Mouse (Mus musculus) gastrocnemius, postnatal 25 days (tissue): ENCODE results near the gene Cdyl. TPM values are rescaled to one million over a fixed set of nuclear protein-coding genes. Genes with fewer than 3 reads are reported as not detected.

Experiments
- DNase-seq: peaks from one replicate; pipeline ENCODE4 v3.0.0; 2022
- total RNA-seq, 2 experiments: library from RNA; stranded (reverse); gene quantifications; 1 replicate in 1 of 2; 2 replicates in 1 of 2; pipeline ENCODE4 v1.2.3; 2021

Cdyl gene
- total RNA-seq, 2 experiments from 2014 or later, result 6.2 to 7.7 TPM

GRCm38 (mm10) chr13:35756393-35757338, 97.0 kb downstream of the Cdyl start:
- no peak for DNase-seq

DNA sequence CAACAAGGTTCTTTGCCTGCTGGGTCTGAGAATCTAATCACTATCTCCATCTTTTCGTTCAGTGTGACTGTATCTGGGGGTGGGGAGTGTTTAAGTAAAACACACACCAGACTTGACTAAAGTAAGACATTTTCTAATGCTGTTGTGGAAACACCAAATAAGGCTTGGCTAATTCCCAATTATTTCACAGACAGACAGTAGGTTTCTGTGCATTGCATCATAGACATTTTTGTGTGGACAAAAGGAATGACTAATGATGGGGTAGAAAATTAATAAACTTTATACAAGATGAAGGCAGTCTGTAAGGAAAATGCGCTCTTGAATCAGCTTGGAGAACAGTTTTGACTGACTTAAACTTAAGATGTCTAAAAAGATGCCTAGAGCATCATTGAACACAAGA, 100.7 kb downstream of the Cdyl start:
- no peak for DNase-seq

DNA sequence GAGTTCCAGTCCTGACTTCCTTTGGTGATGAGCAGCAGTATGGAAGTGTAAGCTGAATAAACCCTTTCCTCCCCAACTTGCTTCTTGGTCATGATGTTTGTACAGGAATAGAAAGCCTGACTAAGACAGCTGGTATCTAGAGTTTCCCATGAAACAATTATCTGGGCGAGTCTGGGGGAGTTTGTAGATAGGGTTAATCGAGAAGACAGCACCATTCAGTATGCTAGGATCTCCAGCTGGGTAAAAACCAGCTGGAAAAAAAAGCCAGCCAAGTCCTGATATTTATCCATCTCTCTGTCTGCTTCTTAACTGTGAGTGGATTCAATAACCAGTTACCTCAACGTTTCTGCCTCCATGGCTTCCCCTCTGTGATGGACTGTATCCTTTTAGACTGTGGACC, 104.9 kb downstream of the Cdyl start:
- DNase-seq, result no peak

- DNase-seq, result no peak
These were observed 106.2 kb downstream of the Cdyl start for GRCm38 (mm10) chr13:35765817-35766216.

DNA sequence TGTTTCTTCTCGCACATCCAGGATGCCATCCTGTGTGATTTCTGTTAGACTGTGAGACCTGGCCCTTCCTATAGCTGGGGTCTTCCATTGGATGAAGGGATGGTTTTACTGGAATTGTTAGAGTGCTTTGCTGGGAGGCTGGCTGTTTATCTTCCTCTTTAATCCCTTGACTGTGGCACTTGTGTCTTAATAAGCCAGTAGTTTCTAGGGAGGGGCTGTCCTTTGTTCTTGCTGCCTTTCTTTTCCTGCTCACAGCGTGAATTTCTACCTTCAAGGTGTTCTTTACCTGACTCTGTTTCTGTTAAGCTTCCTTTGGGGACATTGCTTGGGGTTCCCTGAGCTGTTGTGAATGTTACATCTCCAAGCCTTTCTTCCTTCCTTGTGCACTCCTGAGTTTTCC, 110.0 kb downstream of the Cdyl start:
- no peak for DNase-seq

DNA sequence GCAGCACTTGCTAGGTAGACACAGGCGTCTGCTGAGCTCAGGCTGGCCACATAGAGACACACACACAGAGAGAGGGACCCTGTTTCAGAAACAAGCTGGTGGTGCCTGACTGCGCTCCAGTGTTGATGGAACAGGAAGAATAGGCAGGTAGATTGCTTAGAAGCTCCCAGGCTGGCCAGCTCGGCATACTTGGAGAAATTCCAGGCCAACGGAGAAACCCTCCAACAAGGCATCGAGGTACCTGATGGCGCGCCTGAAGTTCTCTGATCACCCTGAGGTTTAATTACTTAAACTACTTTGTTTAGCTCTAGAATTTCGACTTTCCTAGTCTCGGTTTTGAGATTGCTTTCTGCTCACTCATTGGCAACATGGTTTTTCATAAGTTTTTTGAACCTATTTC, 110.8 kb downstream of the Cdyl start:
- no peak for DNase-seq

DNA sequence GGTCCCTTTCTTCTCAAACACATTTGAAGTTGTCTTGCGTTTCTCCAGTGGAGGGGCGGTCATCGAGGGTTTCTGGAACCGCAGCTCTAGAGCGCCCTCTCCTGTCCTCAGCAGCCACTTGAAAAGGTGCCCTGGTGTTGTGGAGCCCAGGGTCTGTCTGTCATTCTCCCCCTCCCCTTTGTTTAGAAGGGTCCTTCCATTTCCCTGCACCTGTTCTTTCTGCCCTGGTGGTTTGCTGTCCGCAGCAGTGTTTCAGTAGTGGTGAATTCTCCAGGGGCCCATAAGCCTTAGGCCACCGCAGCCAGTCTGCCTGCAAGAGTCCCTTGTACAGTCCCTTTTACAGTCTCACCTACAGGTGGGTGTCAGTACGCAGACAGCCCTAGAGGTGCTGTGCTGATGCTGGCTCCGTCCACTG, 112.3 kb downstream of the Cdyl start:
- no peak for DNase-seq

GRCm38 (mm10) chr13:35773763-35774162, 114.1 kb downstream of the Cdyl start:
- DNase-seq, result no peak

DNA sequence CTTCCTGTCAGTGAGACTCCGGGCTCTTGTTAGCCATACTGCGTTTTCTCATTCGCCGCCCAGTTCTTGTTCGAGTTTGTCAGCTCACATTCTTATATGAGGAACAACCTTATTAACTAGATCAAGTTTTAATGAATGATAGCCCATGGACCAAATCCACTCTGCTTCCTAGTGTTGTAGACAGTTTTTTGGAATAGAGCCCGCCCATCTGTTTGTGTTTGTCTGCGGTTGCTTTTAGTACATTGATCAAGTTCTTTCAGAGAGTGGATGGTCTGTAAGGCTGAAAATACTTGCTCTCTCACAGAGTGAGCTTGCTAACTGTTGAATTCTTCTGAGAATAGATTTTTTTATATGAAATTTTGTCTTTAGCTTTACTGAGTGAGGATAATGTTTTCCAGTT, 116.5 kb downstream of the Cdyl start:
- DNase-seq, result no peak

DNA sequence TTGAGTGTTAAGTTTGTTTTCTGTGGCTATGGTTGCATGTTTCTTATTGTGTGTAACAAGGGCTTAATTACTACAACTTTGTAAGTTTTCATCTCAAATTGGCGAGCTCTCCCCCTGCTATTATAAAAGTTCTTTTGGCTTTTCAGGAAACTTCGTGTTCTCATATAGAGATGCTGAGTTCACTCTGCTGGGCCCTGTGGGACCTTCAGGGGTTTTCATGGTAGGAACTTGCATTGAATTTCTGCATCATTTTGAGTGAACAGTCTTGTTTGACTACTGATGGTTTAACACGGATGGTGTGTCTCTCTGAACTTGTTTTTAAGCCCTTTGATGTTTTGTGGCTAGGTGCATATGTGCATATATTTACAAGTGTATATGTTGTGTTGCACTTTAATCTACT, 121.1 kb downstream of the Cdyl start:
- DNase-seq, result no peak

DNA sequence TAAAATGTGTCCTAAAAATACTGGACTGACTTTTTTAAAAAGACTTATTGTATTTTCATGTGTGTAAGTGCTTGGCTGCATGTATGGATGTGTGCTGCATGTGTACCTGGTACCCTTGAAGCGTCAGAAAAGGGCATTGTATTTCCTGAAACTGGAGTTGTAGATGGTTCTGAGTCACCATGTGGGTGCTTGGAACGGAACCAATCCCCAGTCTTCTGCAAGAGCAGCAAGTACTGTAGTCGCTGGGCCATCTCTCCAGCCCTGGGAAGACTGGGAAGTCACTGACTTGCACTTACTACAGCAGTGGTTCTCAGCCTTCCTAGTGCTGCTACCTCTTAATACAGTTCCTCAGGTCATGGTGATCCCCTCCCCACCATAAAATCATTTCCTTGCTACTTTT, 122.1 kb downstream of the Cdyl start:
- no peak for DNase-seq

DNA sequence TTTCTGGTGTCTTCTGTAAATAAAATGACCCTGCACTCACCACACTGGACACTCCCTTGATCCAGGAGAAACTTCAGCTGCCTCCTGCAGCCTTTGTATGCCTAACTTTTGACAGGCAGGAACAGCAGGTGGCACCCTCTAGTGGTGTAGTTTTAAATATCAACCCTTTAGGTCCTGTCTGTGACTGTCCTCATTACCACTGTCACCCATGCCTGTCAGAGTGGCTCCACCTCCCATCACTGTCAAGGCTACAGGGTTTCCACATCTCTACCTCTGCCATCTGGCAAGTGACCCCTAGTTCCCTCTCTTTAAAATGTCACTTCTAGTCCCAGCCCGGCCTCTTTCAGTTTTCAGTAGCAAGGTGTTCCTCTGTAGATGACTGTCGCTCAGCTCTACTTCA, 123.3 kb downstream of the Cdyl start:
- peak; percentile 29 for DNase-seq

DNA sequence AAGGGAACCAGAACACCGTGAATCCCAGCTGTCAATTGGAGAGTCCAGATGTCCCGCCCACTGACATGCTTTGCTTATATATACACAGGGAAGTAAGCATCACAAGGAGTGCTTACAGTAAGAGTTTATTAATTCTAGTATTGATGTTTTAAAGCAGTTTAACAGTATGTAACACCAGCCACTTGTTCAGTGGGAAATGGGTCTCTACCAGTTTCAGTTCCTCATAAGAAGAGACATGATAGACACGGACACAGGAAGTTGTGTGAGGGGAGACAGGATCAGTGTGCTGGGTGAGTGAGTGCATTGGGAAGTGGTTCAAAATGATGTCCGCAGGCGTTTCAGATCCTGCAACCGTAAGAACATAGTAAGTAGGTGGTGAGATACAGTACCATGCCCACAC, 123.9 kb downstream of the Cdyl start:
- no peak for DNase-seq

DNA sequence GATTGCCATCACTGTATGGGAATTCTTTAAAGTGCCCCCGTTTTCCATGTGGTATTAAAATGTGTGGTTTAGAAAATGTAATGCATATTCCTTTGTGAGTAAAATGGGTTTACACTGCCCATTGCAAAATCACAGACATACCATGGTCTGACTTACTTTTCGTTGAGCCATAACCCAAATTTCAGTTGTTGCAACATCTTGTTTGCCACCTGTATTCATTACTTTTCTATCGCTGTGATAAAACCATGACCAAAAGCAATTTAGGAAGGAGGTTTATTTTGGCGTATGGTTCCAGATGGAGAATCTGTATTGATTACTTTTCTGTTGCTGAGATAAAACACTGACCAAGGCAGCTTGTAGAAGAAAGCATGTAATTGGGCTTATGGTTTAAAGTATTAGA, 124.6 kb downstream of the Cdyl start:
- no peak for DNase-seq

- no peak for DNase-seq
These were observed 125.8 kb downstream of the Cdyl start for GRCm38 (mm10) chr13:35785330-35785939.

DNA sequence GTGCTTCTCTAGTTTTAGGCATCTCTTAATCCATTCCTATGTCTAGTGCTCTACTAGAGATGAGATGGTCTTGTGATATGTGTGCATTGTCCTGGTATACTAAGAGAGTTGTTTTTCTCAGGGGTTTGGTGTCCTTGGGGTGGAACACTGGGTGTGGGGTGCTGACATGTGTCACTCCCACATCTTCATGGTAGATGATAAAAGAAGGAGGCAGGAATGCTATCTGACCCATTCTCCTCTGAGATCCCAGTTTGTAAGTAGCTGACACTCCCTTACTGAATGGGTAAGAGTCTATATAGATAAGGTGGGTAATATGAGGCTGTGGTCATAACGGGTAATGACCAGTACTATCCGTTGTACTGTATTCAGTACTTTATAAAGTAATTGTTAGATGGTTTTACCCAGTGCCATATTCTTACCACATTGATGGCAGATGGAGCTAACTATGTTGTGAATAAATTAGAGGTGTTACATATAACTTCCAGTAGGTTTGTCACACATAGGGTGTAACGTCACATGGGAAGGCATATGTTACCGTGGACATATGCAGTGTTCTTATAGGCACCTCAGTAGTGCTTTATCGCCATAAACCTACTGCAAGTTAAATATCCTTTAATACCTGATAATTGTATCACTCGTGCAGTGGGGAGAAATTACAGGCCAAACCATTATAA, 127.2 kb downstream of the Cdyl start:
- DNase-seq, result no peak

GRCm38 (mm10) chr13:35789577-35789976, 129.9 kb downstream of the Cdyl start:
- DNase-seq, result no peak

DNA sequence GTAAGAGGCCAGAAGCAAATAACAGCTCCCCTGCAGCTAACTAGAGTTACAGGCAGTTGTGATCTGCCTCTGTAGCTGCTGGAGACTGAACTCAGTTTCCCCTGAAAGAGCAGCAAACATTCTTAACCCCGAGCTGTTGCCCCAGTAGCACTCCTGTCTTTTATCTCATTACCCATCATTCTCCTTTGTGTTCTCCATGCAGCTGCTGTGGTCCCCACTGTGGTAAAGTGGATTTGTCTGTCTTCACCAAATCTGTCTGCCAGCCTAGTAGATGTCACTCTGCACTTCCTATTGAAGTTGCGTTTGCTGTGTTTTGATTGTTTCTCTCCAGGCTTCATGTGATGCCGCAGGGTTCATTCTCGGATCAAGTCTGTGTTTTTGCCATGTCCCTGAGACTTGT, 130.8 kb downstream of the Cdyl start:
- no peak for DNase-seq

DNA sequence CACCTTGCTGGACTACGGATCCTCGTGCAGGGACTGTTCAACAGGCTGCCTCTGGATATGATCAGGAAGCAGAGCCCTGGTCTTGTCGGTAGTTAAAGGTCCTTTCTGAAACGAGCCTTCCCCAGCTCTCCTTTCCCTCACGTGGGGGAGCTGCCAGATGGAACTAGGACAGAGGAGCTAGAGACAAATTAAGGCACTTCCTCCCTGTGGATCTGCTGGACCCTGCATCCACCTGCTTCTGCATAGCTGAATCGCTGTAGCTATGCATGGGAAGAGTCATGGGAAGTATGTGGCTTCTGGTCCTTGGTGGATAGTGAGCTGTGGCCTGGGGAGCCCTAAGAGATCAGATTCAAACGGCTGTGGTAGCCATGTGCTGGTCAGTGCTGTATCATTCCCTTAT, 134.7 kb downstream of the Cdyl start:
- no peak for DNase-seq

DNA sequence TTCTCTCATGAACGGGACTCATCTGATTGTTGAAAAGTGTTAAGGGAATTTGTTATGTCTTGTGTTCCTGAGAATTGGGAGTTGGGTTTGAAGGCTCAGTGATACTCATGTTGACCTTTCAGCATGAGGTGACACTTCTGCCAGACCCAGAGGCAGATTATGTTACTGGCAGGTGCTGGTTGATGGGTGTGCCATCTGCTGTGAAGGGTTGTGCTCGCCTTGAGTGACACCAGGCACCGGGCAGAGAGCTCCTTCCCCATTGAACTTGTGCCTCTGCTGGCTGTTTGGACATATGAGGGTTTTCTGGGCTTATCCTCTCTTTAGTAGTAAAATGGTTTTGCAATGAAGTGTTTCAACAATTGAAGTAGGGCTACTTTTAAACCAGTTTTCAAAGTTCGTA, 135.1 kb downstream of the Cdyl start:
- peak; percentile 58 for DNase-seq

- no peak for DNase-seq
These were observed 136.3 kb downstream of the Cdyl start for GRCm38 (mm10) chr13:35795887-35796286.

DNA sequence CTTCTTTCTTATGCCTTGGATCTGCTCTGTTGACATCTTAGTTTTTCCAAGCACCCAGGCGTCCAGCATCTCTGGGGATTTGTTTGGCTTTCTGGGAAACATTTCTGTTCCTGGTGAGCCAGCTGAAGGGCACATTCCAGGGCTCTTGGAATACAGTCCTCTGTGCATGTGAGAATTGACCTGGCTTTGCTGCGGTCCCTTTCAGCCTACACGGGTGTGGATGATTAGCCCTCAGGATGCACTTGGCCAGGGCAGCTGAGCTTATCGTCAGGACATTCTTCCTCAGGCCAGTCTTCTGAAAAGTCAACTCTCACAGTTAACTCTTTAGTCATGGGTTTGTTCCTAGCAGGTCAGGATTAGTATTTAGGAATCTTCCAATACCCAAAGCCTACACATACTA, 136.7 kb downstream of the Cdyl start:
- DNase-seq, result no peak

- no peak for DNase-seq
These were observed 138.3 kb downstream of the Cdyl start for GRCm38 (mm10) chr13:35797811-35798522.
